Mouse (Mus musculus) layer of hippocampus, adult 18-20 months (tissue): ENCODE results near the gene Nupl1. TPM values are rescaled to one million over a fixed set of nuclear protein-coding genes. Genes with fewer than 3 reads are reported as not detected.

ENCODE experiments used
- DNase-seq, 2 experiments: peaks; one replicate each; pipeline ENCODE4 v3.0.0; 2022; ENCODE audit warnings: low spot score in 2 of 2
- microRNA-seq, 2 experiments: library from miRNA; unstranded; fragments of <30 nt; microRNA quantifications; one replicate each; pipeline ENCODE4 v1.2.0; 2021
- total RNA-seq, 2 experiments: library from RNA; stranded (reverse); gene quantifications; 2 replicates each; pipeline ENCODE4 v1.2.3; 2021

Nupl1 gene
- total RNA-seq, 2 experiments from 2014 or later: 0.10 TPM; not detected in 1

DNA sequence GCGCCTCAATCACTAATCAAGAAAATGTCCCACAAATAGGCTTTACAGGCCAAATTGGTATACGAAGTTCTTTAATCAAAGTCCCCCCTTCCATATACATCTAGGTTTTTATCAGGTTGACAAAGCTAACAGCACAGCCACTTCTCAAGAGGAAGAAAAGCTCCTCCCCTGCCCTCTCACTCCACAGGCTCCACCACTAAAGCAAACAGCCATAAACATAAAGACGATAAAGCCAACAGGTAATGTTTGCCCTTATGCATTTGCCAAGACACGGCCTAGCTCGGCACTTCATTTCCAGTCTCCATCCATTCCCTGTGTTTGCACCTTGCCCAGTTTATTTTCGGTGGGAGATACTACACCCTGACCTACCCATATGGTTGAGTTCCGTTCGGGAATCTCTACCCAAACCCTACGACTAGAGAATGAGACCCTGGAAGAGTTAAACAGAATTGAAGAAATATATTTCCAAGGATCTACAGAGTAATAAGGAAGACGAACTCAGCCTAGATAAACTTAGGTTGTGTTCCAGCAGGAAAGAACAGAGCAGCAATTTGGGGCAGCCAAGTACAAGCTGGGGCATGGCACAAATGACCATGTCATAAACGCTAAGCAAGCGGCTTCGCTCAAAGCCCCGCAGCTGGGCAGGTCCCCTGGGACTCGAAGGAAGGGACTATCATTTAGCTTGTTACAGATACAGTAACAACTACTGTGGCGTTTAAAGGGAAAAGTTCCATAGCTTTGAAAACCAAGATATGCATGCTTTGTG, 80.2 kb downstream of the Nupl1 start:
- no peak for DNase-seq

DNA sequence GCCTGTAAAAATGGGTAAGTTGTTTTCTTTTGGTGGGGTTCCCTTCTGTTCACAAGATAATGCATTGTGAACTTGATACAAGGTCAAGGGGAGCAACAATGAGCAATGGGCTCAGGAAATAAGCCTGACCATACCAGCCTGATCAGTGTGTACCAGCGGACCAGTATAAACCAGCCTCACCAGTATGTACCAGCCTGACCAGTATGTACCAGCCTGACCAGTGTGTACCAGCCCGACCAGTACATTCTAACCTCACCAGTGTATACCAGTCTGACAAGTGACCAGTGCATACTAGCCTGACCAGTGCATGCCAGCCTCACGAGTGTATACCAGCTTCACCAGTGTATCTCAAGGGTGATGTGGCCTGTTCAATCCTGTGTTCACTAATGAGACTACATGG, 87.9 kb downstream of the Nupl1 start:
- DNase-seq: no peak

DNA sequence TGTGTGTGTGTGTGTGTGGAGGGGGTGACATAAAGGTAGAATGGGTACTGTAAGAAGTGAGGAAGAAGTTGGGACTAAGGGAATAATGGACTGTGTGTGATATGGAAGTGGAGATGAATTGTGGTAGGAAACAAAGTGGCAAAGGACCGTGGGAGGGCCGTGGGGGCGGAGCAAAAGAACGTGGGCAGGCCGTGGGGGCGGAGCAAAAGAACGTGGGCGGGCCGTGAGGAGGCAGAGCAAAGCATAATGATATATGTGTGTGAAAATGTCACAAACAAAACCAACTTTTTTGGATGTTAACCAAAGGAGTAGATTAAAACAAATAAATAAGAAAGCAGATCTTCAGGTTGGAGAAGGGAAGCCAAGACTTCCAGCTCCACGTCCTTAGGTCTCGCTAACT, 98.9 kb downstream of the Nupl1 start:
- DNase-seq: no peak

DNA sequence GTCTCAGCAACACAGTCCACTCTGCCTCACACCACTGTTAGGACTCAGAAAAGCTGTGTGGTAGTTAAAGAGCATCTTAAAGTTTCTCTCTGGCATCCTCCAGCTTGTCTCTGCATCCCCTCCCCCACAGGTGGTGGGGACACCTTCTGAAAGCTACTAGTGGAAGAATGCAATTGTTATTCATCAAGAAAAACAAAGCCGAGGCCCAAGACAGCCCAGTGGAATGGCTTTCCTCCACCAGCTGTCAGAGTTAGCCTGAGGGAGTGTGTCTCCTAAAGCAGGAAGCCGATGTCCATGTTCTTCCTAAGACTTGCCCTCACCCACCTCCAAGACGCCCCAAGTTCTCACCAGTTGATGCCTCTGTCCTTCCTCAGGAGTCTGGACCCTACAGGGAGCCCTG, 102.3 kb downstream of the Nupl1 start:
- no peak for DNase-seq

DNA sequence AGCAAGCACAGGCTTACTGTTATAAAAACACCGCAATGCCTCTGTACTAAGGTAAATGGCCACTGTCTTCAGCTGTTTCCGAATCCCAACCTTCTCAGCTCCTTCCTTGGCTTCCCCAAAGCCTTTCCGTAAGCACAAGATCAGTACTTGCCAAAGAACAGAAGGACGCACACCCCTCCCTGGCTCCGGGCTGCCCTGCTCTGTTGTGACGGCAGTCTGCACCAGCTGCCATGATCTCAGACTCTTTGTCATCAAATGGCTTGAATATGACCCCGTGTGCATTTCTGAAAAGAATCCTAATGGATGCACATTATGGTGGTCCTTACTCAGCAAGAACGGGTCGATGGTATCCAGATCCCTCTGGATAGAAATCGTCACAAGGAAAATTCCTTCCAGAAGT, 108.0 kb downstream of the Nupl1 start:
- DNase-seq: no peak

DNA sequence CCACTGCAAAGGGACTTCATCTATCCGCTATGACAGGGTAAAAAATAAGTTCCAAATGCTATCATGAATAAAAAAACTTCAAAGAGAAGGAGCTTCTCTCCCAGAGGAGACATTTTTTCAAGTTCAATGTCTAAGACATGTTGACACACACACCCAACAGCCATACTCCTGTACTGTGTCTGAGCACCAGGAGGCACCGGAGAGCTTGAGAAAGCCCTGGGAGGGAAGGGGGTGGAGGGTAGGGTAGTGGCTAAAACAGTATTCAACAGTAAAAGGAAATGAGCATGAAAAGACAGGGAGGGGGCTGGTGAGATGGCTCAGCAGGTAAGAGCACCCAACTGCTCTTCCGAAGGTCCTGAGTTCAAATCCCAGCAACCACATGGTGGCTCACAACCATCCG, 112.9 kb downstream of the Nupl1 start:
- DNase-seq: no peak

DNA sequence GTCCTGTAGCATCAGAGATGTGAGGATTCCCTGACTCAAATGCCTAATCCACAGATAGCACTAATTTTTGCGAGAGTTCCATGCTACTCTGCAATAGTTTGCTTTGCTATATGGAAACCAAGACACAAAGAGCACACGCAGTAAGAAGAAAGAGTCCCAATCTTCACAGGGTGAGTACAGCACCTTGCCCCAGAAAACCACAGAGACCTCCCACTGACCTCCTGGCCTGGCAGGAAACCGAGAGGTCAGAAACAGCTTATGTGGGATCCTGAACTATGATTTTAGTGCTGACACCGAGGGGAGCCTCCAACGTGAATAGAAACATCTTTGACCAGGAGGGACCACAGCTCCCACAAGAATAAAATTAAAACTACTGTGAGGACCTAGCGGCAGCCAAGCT, 113.4 kb downstream of the Nupl1 start:
- no peak for DNase-seq

DNA sequence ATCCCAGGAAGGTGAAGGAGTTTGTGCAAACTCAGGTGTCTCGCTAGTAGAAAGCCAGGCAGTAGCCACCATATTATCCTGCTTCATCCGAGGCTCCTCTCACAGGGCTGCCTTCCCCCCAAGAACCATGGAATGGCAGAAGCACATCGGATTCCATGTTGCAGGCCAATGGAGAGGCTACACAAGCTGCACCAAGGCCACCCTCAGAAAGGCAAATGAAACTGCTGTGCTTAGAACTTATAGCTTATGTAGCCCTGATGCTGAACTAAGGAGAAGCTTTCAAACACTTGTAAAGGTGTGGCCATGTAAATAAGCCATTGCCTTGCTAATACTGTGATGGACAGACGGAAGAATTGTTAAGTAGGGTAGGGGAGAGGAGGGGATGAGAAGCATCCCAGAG, 115.4 kb downstream of the Nupl1 start:
- DNase-seq: no peak

DNA sequence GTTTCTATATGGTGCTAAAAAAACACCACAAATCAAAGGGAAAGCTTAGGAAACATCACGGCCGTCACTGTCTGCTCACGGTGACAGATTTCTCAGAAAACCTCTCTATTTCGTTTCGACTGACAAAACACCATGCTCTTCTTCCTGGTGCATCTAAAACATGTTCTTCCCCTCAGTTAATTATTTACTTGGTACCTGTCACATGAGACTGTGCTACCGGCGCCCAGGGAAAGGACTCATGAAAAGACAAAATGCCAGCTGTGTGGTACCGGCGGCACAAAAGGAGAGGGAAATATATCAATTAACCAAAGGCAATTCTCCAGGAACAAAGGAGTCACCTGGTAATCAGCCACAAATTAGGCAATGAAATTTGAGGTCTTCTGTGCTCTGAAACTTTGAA, 116.5 kb downstream of the Nupl1 start:
- DNase-seq: no peak

Small RNA genes lying within 50 kb of the gene (microRNA-seq; reads per million reads assigned to microRNA genes)
- gene Mir719: 0 to 0.20 reads per million in 2 experiments

Other genes starting within 250 kb of the Nupl1 start
- gene Atp8a2, start 54.3 kb downstream of the Nupl1 start, total RNA-seq: 10 to 100 TPM; 42.5 to 44.8 TPM
- 10 to 100 TPM; 64.0 to 65.9 TPM for gene Gm49336, start 76 bp upstream of the Nupl1 start, total RNA-seq
- gene Mtmr6, start 13.8 kb upstream of the Nupl1 start, total RNA-seq: 100 to 1,000 TPM; 109 to 112 TPM
- 10 to 100 TPM; 51.1 to 51.8 TPM for gene Amer2, start 121.8 kb upstream of the Nupl1 start, total RNA-seq